Mouse (Mus musculus) testis, adult 2 months (tissue): ENCODE results near the gene Tenm4.

Experiments used
- CTCF ChIP-seq: fragments of 200-500 bp; IDR thresholded peaks from 2 replicates; pipeline ENCODE4 v1.5.1; 2012; ENCODE audit warnings: low read depth, mild to moderate bottlenecking, inconsistent platforms, low read length, moderate library complexity; ENCODE audit not compliant: control insufficient read depth, insufficient read depth, insufficient replicate concordance
- POLR2A ChIP-seq: fragments of 200-500 bp; IDR thresholded peaks from 2 replicates; pipeline ENCODE4 v1.6.1; 2012; ENCODE audit warnings: low read depth, mild to moderate bottlenecking, inconsistent platforms, low read length, moderate library complexity; ENCODE audit not compliant: control insufficient read depth

GRCm38 (mm10) chr7:96826101-96826500, 655.1 kb downstream of the Tenm4 start:
- TF ChIP-seq POLR2A, result no peak
- TF ChIP-seq CTCF, result no peak
